Mouse (Mus musculus): ENCODE results near the gene Nlrp2. TPM values are rescaled to one million over a fixed set of nuclear protein-coding genes. Genes with fewer than 3 reads are reported as not detected.

The Nlrp2 gene
- total RNA-seq (2021), result not detected
- long read RNA-seq, experiment 1, result 0 reads
- long read RNA-seq, experiment 2, result 0 reads

DNA sequence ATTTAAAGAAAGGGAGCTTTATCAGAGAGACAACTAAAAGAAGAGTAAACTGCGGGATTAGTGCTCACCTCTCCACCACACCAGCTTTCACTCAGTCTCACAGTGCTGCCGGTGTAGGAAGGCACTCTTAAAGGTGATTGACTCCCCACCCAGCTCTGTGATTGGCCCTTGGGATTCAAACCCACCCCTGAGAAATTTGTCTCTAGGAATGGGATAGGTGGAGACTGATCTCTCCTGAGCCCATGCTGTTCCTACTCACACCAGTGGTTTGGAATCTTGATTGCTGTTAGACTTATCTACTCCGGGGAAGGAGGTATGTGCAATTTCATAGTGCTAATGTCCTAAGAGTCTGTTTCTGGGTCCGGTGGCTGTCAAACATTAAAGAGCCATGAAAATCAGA, at the start of gene Nlrp2:
Nlrp2 (minus strand) TSS at position 101 of the 400 bp plus-strand sequence.
- DNase-seq (ENCODE audit: low spot score in 2 of 2), result no peak

DNA sequence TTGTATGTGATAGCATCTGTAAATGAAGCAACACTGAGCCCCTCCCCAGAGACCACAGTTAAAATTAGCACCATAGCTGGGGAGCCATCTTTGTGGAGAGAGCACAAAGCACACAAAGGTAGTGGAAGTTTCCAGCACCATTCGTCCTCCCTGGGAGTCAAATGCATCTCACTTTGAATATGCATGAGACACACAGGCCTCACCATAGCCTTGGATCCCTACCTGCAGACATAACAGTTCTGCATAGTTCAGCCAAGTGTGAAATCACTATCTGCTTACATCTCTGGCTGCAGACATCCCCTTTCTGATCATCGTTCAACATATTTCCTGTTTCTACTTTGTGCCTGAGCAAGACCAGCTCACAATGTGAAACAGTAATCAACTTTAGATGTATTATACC, 15.9 kb upstream of the Nlrp2 start:
- DNase-seq (ENCODE audit: low spot score in 2 of 2), result no peak

- DNase-seq (ENCODE audit: low spot score in 2 of 2), result no peak
Observed at GRCm38 (mm10) chr7:5363599-5363998, 12.8 kb upstream of the Nlrp2 start.

- no peak for DNase-seq (ENCODE audit: low spot score in 2 of 2)
Observed at GRCm38 (mm10) chr7:5350237-5350636, 598 bp downstream of the Nlrp2 start, which contains the start of gene Gm5065. Gene Gm5065 (plus strand): TSS chr7:5350537.

GRCm38 (mm10) chr7:5327511-5327910, 23.3 kb downstream of the Nlrp2 start:
- no peak for DNase-seq (ENCODE audit: low spot score in 2 of 2)

DNA sequence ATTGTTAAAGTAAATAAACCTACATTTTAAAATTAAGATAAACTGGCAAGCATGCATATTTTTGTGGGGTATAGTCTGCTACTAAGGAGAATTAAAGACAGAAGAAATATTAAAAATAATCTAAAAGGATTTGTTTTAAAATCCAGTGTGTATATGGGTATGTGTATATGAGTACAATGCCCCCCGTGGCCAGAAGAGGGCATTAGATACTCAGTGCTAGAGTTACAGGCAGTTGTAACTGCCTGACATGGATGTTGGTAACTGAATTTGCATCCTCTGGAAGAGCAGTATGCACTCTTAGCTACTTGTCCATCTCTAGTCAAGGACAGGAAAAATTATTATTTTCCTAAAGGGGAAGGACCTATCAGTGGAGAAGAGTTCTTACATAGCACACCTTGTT, 62.6 kb downstream of the Nlrp2 start:
- no peak for DNase-seq (ENCODE audit: low spot score in 2 of 2)

DNA sequence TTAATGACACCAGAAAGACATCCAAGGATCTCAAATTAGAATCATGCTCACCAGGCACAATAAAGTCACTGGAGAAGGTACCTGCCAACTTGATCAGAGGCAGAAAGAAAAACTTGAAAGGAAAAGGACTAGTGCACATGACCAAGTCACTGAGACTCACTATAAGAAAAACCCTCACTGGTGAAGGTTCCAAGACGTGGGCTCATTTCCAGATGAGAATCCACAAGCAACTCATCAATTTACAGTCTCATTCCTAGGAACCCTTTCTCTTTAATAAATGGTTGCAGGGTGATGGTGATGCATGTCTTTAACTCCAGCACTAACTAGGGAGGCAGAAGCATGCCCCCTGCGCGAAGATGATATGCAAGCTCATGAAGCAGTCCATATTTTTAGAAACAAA, 87.8 kb downstream of the Nlrp2 start:
- no peak for DNase-seq (ENCODE audit: low spot score in 2 of 2)

Other genes with a start within 250 kb of the Nlrp2 start
- gene Rfpl4, start 234.1 kb downstream of the Nlrp2 start, total RNA-seq (2021), result not detected
- 1 to 10 TPM in 1 of 2 experiments, under 1 TPM in 1; 0.82 to 1.0 TPM for gene Rasl2-9, start 225.1 kb downstream of the Nlrp2 start, total RNA-seq (2021)
- not detected for gene Vmn1r55, start 201.4 kb downstream of the Nlrp2 start, total RNA-seq (2021)
- not detected for gene Vmn1r56, start 154.3 kb downstream of the Nlrp2 start, total RNA-seq (2021)
- gene Vmn1r57, start 132.5 kb downstream of the Nlrp2 start, total RNA-seq (2021), result not detected
- not detected for gene Gm5065, start 498 bp downstream of the Nlrp2 start, total RNA-seq (2021)
- not detected for gene Vmn1r58, start 62.4 kb upstream of the Nlrp2 start, total RNA-seq (2021)
- not detected for gene Vmn1r59, start 105.7 kb upstream of the Nlrp2 start, total RNA-seq (2021)
- not detected for gene Vmn2r28, start 142.9 kb upstream of the Nlrp2 start, total RNA-seq (2021)
- not detected for gene Vmn1r60, start 196.3 kb upstream of the Nlrp2 start, total RNA-seq (2021)